Mouse (Mus musculus): ENCODE data around the gene Olfr771. TPM values are rescaled to one million over a fixed set of nuclear protein-coding genes. Genes with fewer than 3 reads are reported as not detected.
"Not testable (repeated sequence)": the region's sequence is repeated elsewhere in the genome, so short reads cannot be mapped to it uniquely, and the experiment has no call there.

Gene Olfr771
- not detected for total RNA-seq (2021)
- long read RNA-seq, result 0 reads

- DNase-seq (ENCODE audit: low spot score in 2 of 2), result no peak
These were observed at the start of gene Olfr771 for GRCm38 (mm10) chr10:129164651-129165050. Olfr771 (minus strand) TSS chr10:129164751.

GRCm38 (mm10) chr10:129187319-129187718, 22.8 kb upstream of the Olfr771 start, which contains the start of gene Olfr773:
Olfr773 (minus strand) TSS chr10:129187419.
- not testable (repeated sequence) for DNase-seq (ENCODE audit: low spot score in 2 of 2)

GRCm38 (mm10) chr10:129177821-129178220, 13.3 kb upstream of the Olfr771 start, which contains the start of gene Olfr772:
Olfr772 (minus strand) TSS chr10:129177921.
- not testable (repeated sequence) for DNase-seq (ENCODE audit: low spot score in 2 of 2)

DNA sequence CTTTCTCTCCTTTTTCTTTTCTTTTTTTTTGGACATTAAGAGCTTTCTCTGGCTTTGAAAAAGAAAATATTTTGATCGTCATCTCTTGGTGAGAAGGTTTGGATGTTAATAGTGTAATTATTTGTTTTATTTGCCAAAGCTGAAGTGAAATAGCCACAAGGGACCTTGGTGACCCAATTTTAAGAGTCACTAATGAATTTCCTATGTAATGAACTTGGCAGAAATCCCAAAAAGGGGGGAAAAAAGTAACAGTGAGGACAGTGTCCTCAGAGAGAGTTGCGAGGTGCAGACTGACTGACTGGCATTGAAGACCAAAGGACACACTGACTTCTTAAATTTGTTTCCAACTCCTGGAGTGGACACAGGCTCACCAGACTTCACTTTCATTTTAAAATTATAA, 25.7 kb downstream of the Olfr771 start, which contains the start of gene Olfr770:
TSS of gene Olfr770 (minus strand) at position 101 of the 400 bp plus-strand sequence.
- no peak for DNase-seq (ENCODE audit: low spot score in 2 of 2)

DNA sequence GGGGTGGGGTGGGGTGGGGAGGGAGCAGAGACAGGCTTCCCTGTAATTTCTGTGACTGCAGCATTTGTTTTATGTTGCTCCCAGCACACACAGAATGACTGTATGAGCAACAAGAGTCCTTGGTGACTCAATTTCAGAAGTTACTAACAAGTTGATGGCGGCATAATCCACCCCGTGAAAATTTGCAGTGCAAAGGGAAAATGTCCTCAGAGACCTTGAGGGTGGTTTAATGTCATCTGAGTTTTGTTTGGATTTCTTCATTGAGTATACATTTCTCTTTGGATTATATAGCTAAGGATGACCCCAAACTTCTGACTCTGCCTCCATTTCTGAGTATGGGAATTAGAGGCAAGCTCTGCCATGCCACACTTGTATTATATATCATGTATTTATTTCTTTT, 46.8 kb downstream of the Olfr771 start, which contains the start of gene Olfr769:
TSS of gene Olfr769 (minus strand) at position 101 of the 400 bp plus-strand sequence.
- DNase-seq (ENCODE audit: low spot score in 2 of 2), result no peak

- no peak for DNase-seq (ENCODE audit: low spot score in 2 of 2)
These were observed 49.4 kb downstream of the Olfr771 start for GRCm38 (mm10) chr10:129115146-129115545.

Other genes with a start within 250 kb of the Olfr771 start
- 1 to 10 TPM; 5.6 to 6.7 TPM for gene Rdh5, start 241.9 kb downstream of the Olfr771 start, total RNA-seq (2021)
- gene Bloc1s1, start 240.7 kb downstream of the Olfr771 start, total RNA-seq (2021), result 100 to 1,000 TPM; 109 to 123 TPM
- gene Itga7, start 230.9 kb downstream of the Olfr771 start, total RNA-seq (2021), result 10 to 100 TPM; 22.2 to 27.4 TPM
- gene Mettl7b, start 203.8 kb downstream of the Olfr771 start, total RNA-seq (2021), result not detected
- not detected for gene Olfr9, start 175.3 kb downstream of the Olfr771 start, total RNA-seq (2021)
- gene Olfr763, start 154.0 kb downstream of the Olfr771 start, total RNA-seq (2021), result not detected
- not detected for gene Olfr764-ps1, start 124.9 kb downstream of the Olfr771 start, total RNA-seq (2021)
- not detected for gene Olfr765, start 114.8 kb downstream of the Olfr771 start, total RNA-seq (2021)
- gene Olfr766-ps1, start 95.8 kb downstream of the Olfr771 start, total RNA-seq (2021), result not detected
- under 1 TPM in 1 of 2 experiments, not detected in 1; 0.07 TPM for gene Olfr767, start 81.8 kb downstream of the Olfr771 start, total RNA-seq (2021)
- not detected for gene Olfr768, start 65.4 kb downstream of the Olfr771 start, total RNA-seq (2021)
- not detected for gene Olfr769, start 46.9 kb downstream of the Olfr771 start, total RNA-seq (2021)
- not detected for gene Olfr770, start 25.8 kb downstream of the Olfr771 start, total RNA-seq (2021)
- not detected for gene Olfr772, start 13.2 kb upstream of the Olfr771 start, total RNA-seq (2021)
- not detected for gene Olfr773, start 22.7 kb upstream of the Olfr771 start, total RNA-seq (2021)
- not detected for gene Olfr774, start 71.5 kb upstream of the Olfr771 start, total RNA-seq (2021)
- not detected for gene Olfr775, start 83.7 kb upstream of the Olfr771 start, total RNA-seq (2021)
- gene Olfr776, start 94.4 kb upstream of the Olfr771 start, total RNA-seq (2021), result not detected
- not detected for gene Olfr777, start 106.7 kb upstream of the Olfr771 start, total RNA-seq (2021)
- gene Olfr780, start 153.4 kb upstream of the Olfr771 start, total RNA-seq (2021), result not detected
- not detected for gene Olfr781, start 164.1 kb upstream of the Olfr771 start, total RNA-seq (2021)
- not detected for gene Olfr782, start 184.1 kb upstream of the Olfr771 start, total RNA-seq (2021)
- gene Olfr784, start 219.3 kb upstream of the Olfr771 start, total RNA-seq (2021), result under 1 TPM in 1 of 2 experiments, not detected in 1; 0.18 TPM
- gene Olfr785, start 240.7 kb upstream of the Olfr771 start, total RNA-seq (2021), result not detected